Mouse (Mus musculus) Muller cell, postnatal 12 days (primary cell): ENCODE measurements around the gene Tbk1.

Source experiments
- DNase-seq: peaks from one replicate; pipeline ENCODE4 v3.0.0-alpha.2; 2015; ENCODE audit errors: inconsistent ontology term

Gene Tbk1

DNA sequence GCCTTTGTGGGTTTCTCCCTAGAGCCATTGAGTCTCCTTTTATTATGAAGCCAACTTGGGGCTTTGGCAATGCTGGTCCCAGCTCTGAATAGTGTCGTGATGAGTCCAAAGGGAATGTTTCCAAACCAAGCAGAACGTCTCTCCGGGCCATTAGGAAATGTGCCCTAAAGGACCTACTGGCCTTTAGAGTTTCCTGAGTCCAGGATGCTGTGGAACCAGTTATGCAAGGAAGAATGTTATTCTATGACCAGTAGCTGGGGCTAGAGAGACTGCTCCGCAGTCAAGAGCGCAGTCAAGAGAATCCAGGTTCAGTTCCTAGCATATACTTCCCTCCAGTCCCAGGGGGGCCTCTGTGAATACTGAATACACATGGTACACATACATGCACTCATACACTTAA lies 86.6 kb downstream of the Tbk1 start:
- no peak for DNase-seq

DNA sequence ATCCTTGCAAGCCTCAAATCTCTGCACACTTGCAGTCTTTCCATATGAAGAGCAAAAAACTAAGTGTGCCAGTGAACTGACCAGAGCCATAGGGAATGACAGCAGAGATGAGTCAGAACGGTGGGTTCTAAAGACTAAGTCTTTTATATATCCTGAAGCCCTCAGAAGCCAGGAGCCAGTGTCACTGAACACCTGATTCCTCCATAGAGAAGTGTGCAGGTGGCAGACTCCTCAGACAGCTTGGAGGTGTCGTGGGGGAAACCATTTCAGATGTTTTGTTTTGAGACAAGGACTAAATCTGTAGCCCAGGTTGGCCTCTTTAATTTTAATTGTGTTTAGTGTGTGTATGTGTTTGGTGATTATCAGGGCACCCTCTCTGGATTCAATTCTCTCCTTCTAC lies 87.5 kb downstream of the Tbk1 start:
- no peak for DNase-seq

DNA sequence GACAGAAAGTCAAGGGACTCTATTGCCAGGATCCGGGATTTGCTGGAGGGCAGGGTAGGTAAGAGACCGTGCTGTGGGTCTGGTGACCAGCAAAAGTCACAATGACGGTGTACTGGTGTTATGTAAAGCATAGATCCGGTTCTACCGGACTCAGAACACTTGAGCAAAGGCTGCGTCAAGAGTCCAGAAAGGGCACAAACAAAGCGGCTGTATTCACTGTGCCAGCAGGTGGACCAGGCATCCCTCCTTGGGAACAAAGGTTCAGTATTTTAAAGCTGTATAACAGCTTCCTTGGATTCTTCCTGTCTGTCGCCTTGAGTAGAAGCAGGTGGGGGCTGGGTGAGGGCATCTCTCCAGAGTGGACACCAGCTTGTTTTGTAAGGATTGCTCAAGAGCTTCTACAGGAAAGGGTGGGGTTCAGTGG lies 88.1 kb downstream of the Tbk1 start:
- DNase-seq = no peak

DNA sequence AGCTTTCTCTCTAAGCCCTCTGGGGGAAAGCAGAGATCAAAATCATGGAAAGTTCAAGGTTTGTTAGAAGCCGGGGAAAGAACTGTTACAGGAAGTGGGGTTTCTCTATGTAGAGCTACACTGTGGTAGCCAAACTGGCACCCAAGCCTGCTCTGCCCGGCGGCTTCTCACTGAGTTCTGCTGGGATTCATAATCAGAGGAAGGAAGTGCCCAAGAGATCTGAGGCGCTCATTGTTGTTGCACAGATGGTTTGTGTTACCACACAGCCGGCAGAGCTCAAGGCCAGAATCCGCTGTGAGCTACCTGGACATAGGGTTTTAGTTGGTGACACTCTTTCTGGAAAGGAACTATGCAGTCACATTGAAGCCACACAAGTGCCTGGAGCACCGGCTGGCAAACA lies 88.6 kb downstream of the Tbk1 start:
- no peak for DNase-seq

DNA sequence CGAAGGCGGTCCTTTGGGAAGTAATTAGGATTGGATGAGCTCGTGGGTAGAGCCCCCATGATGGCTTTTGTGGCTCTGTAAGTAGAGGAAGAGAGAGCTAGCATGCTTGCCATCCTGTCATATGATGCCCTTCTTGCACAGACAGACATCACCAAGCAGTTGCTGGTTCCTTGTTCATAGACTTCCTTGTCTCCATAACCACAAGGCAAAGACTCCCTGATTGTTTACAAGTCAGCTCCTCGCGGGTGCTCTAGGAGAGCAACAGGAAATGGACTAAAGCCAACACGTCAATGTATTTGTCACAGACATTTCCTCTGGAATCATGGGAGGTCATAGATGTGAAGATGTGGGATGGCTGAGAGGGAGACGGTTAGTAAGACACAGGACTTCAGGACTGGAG lies 90.0 kb downstream of the Tbk1 start:
- no peak for DNase-seq
